Mouse (Mus musculus) ES-E14 (cell line): ENCODE results near the gene Gm9803. TPM values are rescaled to one million over a fixed set of nuclear protein-coding genes. Genes with fewer than 3 reads are reported as not detected.

Experiments used
- DNase-seq: peaks from one replicate; pipeline ENCODE4 v3.0.0-alpha.2; 2013; ENCODE audit warnings: low read depth, low spot score
- H3K27ac ChIP-seq: 2 replicates; pipeline ENCODE4 v1.5.1; 2012; ENCODE audit warnings: low read depth, mild to moderate bottlenecking, low read length, moderate library complexity, mixed read lengths; ENCODE audit not compliant: poor library complexity, insufficient read depth, severe bottlenecking
- H3K36me3 ChIP-seq: 2 replicates; pipeline ENCODE4 v1.6.1; 2012; ENCODE audit warnings: mild to moderate bottlenecking, low read length, moderate library complexity, mixed read lengths; ENCODE audit not compliant: control insufficient read depth, poor library complexity, insufficient read depth, severe bottlenecking
- H3K4me1 ChIP-seq, 2 experiments: fragments of 150-350 bp in 1 of 2; sonication (generic) in 1 of 2; 2 replicates each; pipeline ENCODE4 v1.6.1; 2012; ENCODE audit warnings: low read length in 2 of 2, mild to moderate bottlenecking in 1 of 2, mixed read lengths in 1 of 2; ENCODE audit not compliant: control insufficient read depth in 2 of 2, insufficient read depth in 2 of 2, poor library complexity in 1 of 2
- H3K4me3 ChIP-seq, 2 experiments: fragments of 150-350 bp in 1 of 2; sonication (generic) in 1 of 2; 2 replicates each; pipeline ENCODE4 v1.5.1; 2012; ENCODE audit warnings: low read length in 2 of 2, low read depth in 1 of 2, mild to moderate bottlenecking in 1 of 2, mixed read lengths in 1 of 2; ENCODE audit not compliant: insufficient read depth in 1 of 2, poor library complexity in 1 of 2, severe bottlenecking in 1 of 2
- H3K9ac ChIP-seq: 2 replicates; pipeline ENCODE4 v1.6.1; 2012; ENCODE audit warnings: low read depth, mild to moderate bottlenecking, low read length, mixed read lengths; ENCODE audit not compliant: poor library complexity, insufficient read depth, severe bottlenecking
- H3K9me3 ChIP-seq: fragments of 150-350 bp; sonication (generic); 2 replicates; pipeline ENCODE4 v1.6.1; 2012; ENCODE audit warnings: low read depth, mild to moderate bottlenecking, low read length; ENCODE audit not compliant: control insufficient read depth, insufficient read depth
- CHD2 ChIP-seq: IDR thresholded peaks from 2 replicates; pipeline ENCODE4 v1.6.1; 2014; ENCODE audit warnings: mild to moderate bottlenecking, low read depth, low read length, inconsistent platforms
- HCFC1 ChIP-seq: IDR thresholded peaks from 2 replicates; pipeline ENCODE4 v1.6.1; 2012; ENCODE audit warnings: low read length, inconsistent platforms, borderline replicate concordance; ENCODE audit not compliant: insufficient read depth
- MAFK ChIP-seq: IDR thresholded peaks from 2 replicates; pipeline ENCODE4 v1.6.1; 2014; ENCODE audit warnings: mild to moderate bottlenecking, low read depth, low read length, inconsistent platforms; ENCODE audit not compliant: insufficient read depth
- ZC3H11A ChIP-seq: IDR thresholded peaks from 2 replicates; pipeline ENCODE4 v1.6.1; 2012; ENCODE audit warnings: low read depth, mild to moderate bottlenecking, inconsistent platforms, low read length, borderline replicate concordance
- ZNF384 ChIP-seq: IDR thresholded peaks from 2 replicates; pipeline ENCODE4 v1.6.1; 2012; ENCODE audit warnings: low read depth, low read length, inconsistent platforms
- in situ Hi-C, 2 experiments: fragments of 600-800 bp; cut with MboI; formaldehyde crosslinking; loops; one replicate each; pipeline ENCODE4 v1.15.1; 2025; ENCODE audit warnings: low sequenced_read_pairs in 2 of 2, inconsistent platforms in 1 of 2; ENCODE audit not compliant: unreplicated experiment in 2 of 2
- total RNA-seq: library from RNA; depleted of rRNA; stranded (reverse); fragments of 300-350 nt; gene quantifications from 2 replicates; pipeline ENCODE4 v1.2.3, GENCODE M21; 2012

Gm9803 gene
- total RNA-seq, 1 experiment = 20.6 TPM

DNA sequence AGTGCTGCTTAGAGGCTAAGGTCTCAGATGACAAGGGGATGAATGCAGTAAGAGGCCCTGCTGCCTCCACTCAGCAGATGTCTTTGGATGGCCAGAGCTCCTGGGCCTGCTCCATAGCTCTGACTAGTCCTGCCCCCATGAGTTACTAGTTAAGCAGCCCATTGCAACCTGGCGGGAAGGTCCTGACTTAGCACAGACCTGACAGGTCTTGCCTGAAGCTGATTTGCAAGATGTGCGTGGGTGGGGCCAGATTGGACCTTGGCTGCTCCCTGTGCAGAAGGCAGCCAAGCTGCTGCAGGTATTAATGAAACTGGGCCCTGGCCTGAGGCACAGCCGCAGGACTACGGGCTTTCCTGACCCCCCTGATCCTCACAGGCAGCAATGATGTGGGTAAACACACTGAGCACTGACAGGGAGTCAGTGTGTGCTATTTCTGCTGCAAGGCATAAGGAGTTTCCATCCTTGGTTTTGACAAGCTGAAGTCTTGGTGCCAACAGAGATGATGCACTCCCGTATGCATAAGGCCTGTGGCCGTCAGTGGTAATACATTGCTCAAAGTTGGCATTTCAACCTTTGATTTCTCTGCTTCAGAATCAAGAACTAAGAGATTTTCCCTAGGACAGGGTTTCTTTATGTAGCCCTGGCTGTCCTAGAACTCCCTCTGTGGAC is 6.8 kb upstream of the Gm9803 start:
- Histone ChIP-seq H3K4me1 (peaks cover 0 to 12% of the 10 kb centered on the region in 2 experiments; a peak in 2 of 4 replicates), H3K27ac (no peak overlapping the region), H3K9me3 (no peaks in the 10 kb centered on the region), H3K4me3 (no peak overlapping the region), H3K9ac (no peak overlapping the region), H3K36me3 (peaks cover 19% of the 10 kb centered on the region)
- in situ Hi-C loops = no loop called here
- TF ChIP-seq ZNF384 (no peak), CHD2 (no peak), HCFC1 (no peak), MAFK (no peak), ZC3H11A (no peak)
- DNase-seq = no peak

DNA sequence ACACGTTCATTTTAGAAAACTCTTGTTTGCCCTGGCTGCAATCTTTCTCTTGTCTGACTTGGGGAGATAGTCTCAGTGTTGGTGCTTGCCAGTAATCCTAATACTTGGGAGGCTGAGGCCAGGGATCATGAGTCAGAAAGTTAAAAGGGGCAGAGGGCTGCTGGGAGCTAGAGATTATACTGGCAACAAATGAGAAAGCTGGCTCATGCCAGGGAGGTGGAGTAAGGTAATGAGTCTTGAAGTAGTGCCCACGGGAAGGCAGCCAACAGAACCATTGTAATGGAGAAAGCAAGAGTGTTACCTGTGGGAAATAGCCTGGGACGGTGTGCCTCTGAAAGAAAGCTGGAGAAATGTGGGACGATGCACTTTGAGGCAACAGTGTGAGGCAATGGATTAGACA is 6.0 kb upstream of the Gm9803 start:
- in situ Hi-C loops = no loop called here
- Histone ChIP-seq H3K4me1 (peaks cover 0 to 11% of the 10 kb centered on the region in 2 experiments; a peak in 1 of 4 replicates), H3K27ac (no peak overlapping the region), H3K9me3 (no peaks in the 10 kb centered on the region), H3K4me3 (no peak overlapping the region), H3K36me3 (peaks cover 15% of the 10 kb centered on the region), H3K9ac (no peak overlapping the region)
- TF ChIP-seq ZNF384 = no peak
- DNase-seq = no peak

DNA sequence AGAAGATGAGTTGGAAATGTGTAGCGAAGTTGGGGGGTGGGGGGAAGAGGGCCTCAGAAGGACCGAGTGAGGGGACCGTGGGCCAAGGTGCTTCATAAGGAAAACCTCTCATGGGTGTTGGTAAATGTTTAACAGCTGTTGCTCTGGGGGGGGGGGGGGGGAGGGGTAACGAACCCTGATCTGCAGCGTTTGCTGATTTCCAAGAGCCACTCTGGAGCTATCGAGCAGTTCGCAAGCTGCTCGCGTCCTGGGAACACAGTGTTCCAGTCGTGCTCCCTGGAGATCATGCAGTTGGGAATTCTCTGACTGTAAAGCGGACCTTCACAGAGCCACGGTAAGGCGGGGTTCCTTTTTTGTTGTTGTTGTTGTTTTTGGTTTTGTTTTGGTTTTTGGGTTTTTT is 5.5 kb upstream of the Gm9803 start:
- Histone ChIP-seq H3K4me3 (no peak overlapping the region), H3K27ac (no peak overlapping the region), H3K9me3 (no peaks in the 10 kb centered on the region), H3K9ac (no peak overlapping the region), H3K36me3 (peaks cover 10% of the 10 kb centered on the region), H3K4me1 (peaks cover 0 to 9% of the 10 kb centered on the region in 2 experiments; a peak in 1 of 4 replicates)
- in situ Hi-C loops = no loop called here
- no peak for DNase-seq
- TF ChIP-seq HCFC1 = no peak
- no peak for TF ChIP-seq CHD2
- TF ChIP-seq ZC3H11A = no peak
- no peak for TF ChIP-seq MAFK
- no peak for TF ChIP-seq ZNF384

DNA sequence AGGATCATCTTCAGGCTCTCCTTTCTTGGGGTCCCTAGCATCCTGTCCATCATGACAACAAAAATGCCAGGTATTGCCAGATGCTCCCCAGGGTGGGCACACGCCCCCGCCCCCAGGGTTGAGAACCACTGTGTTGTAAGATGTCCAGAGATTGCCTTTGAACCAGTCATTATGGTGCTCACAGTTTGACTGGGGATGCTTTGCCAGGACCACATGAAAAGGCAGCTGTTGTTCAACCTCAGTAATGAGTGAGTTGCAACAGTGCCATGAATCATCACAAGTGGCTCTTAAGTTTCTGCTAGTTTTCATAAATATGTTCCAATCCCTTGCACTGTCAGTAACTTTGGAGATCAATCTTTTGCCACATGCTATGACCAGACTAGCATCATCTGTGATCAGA is 3.9 kb upstream of the Gm9803 start:
- no peak for DNase-seq
- peaks cover 3% of the 10 kb centered on the region; the same call in 1 of the 2 replicates for H3K36me3 ChIP-seq
- TF ChIP-seq ZC3H11A (no peak), HCFC1 (no peak), ZNF384 (no peak), MAFK (no peak), CHD2 (no peak)
- H3K9ac ChIP-seq = no peak overlapping the region
- H3K4me3 ChIP-seq = no peak overlapping the region
- no peak overlapping the region for H3K27ac ChIP-seq
- in situ Hi-C loops = no loop called here
- peaks cover 0 to 9% of the 10 kb centered on the region in 2 experiments; a peak in 1 of 4 replicates for H3K4me1 ChIP-seq
- H3K9me3 ChIP-seq = no peaks in the 10 kb centered on the region
